Mouse (Mus musculus) C2C12 (cell line): Measurements from ENCODE around the gene Casz1.

Experiments
- CEBPB ChIP-seq: IDR thresholded peaks from one replicate; pipeline ENCODE4 v1.6.1; 2011; ENCODE audit warnings: low read depth, mild to moderate bottlenecking, control low read depth, moderate library complexity
- CTCF ChIP-seq: IDR thresholded peaks from one replicate; pipeline ENCODE4 v1.5.1; 2011; ENCODE audit not compliant: control insufficient read depth, insufficient read depth, insufficient read length
- MAX ChIP-seq: IDR thresholded peaks from one replicate; pipeline ENCODE4 v1.6.1; 2011; ENCODE audit warnings: mild to moderate bottlenecking, control low read depth

- TF ChIP-seq CTCF (no peak), MAX (no peak), CEBPB (no peak)
Observed at GRCm38 (mm10) chr4:148928316-148928715, 124.1 kb downstream of the Casz1 start.
